Mouse (Mus musculus): ENCODE data around the gene Meox1.
A peak's percentile ranks its signal among the peaks of the same experiment; 100 is the strongest.

Gene Meox1

DNA sequence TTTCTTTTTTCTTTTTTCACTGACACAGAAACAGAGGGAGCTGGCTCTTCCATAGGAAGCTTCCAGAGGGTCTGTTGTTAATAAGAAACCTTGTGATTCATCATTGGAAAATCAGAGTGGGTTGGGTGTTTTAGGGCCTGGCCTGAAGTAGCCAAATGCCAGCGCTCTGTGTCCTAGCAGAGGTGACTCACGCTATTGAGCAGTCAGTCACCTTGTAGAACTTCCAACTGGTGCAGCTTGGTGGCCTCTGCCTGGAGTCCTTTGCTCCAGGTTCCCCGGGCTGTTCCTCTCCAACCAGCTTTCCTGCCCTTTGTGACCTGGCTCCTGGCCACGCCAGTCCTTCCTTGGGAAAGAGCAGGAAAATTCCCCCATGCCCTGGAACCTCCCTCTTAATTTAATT is 44.9 kb downstream of the Meox1 start:
- peak; percentile 66 for DNase-seq

GRCm38 (mm10) chr11:101847509-101847908 is 46.7 kb downstream of the Meox1 start:
- no peak for DNase-seq

- DNase-seq, result no peak
Measured at GRCm38 (mm10) chr11:101842773-101843163, 51.4 kb downstream of the Meox1 start.

- DNase-seq, result peak; percentile 43
Measured at GRCm38 (mm10) chr11:101841998-101842772, 52.0 kb downstream of the Meox1 start.

DNA sequence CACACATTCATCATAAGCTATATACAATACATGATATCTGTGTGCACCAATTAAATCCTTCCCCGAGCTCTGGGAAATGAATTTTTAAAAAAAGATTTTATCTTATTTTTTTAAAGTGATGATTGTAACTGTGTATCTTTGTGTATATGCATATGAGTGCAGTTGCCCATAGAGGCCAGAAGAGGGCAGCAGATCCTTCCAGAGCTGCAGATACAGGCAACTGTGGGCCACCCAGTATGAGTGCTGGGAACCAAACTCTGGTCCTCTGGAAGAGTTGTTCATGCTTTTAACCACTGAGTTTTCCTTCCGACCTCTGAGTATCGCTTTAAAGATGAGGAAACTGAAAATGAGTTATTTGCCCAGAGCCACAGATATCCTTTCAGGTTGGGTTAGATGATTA is 53.8 kb downstream of the Meox1 start:
- no peak for DNase-seq

DNA sequence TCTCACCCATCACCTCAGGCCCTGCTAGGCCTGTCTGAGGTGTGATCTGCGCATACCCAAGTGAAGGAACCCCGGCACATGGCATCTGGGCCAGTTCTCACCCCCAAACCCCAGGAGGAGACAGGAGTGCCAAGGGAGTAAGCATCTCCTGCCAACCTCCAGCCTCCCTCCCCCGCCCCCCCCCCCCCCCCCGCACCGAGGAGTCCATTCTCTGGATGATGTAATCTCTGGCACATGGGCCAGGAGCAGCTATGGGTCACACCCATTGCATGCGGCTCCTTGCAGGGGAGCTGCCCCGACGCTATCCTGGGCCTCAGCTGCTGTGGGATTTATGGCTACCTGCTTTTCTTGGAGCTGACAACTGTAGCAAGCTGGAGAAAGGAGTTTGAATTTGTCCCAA is 54.7 kb downstream of the Meox1 start:
- DNase-seq, result peak; percentile 7

DNA sequence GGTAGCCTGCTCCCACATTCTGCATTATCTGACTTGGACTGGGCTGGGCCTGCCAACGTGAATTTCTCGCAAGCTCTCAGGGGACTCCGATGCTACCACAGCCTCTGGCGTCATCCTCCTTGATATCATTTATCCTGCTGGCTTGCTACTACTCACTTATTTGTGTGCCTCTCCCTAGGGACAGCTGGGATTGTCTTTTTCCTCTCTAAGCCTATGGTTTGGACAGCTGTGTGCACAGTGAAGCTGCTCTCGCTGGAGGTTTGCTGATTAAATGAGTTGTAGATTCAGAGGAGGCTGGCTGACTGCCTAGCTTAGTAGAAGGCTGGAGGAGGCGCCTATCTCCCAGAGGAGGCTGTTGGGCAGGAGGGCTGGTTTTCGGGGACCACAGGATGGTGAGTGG is 62.2 kb downstream of the Meox1 start:
- DNase-seq, result peak; percentile 54

DNA sequence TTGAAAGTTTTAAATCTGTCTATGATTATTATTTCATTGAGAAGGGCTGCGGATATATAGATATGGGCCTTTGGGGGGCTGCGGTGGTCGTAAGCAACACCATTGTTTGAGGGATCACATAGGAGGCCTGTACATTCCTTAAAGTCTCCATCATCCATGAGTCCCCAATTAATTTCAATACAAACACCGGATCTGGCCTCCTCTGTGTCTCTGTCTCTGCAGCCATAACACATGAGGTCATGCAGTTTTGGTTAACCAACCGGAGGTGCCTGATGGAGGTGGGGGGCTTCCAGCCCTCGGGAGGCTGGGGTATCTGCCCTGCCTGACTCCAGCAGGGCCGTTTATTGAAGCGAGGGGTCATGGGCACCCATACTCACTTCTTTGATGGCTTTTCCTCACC is 63.6 kb downstream of the Meox1 start:
- no peak for DNase-seq

DNA sequence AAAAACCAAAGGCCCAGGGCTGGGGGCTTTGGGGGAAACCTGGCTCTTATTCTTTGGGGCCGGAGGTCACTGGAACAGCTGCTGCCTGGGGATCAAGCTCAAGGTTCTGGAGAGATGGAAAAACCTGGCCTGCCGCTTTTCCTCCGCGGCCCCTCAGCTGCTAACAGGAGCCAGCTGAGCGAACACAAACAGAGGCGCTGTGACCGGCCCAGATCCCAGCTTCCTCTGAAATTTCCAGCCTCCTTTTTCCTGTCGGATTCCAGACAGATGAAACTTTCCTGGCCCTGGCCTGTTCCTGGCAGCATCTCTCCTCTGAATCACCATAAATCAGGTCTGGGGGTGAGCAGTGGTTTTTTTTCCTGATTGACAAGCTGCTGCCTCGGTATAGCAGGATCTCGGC is 64.1 kb downstream of the Meox1 start:
- DNase-seq, result peak; percentile 75

DNA sequence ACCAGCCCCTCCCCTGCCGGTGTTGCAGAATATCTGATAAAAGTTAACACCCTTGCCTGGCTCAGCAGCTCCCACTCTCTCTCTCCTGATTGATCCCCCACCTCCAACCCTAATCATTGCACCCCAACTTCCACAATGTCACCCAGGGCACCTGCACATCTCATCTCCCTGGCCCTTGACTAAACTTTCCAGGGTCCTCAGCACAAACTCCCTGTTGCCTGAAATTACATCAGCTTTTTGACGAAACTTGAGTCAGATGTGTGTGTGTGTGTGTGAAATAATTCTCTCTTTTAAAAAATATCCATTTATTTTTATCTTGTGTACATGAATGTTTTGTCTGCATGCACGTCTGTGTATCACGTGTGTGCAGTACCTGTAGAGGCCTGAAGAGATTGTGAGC is 65.5 kb downstream of the Meox1 start:
- no peak for DNase-seq

Data from kidney, postnatal 14 days (tissue).